ENCODE assay signal across 34 mouse cellular contexts in genomic region chr11:36538144-36538543, GRCm38 (mm10).
"Had no signal": no experiment of that assay in that cellular context is flagged by ENCODE, and none has a peak within 500 bp of the region (broad histone marks: within the 10 kb centered on the region; RNA-seq: fewer than 3 reads in every experiment).

No protein-coding gene starts in this region.

- H3K9me3 ChIP-seq: heart, embryonic 10.5 days; heart, embryonic 12.5 days; heart, embryonic 13.5 days; heart, embryonic 15.5 days; hindbrain, embryonic 10.5 days; hindbrain, embryonic 12.5 days; hindbrain, embryonic 13.5 days; hindbrain, embryonic 15.5 days; intestine, embryonic 15.5 days; kidney, embryonic 15.5 days had no signal

- H3K9ac ChIP-seq: heart, embryonic 12.5 days; heart, embryonic 13.5 days; heart, embryonic 15.5 days; hindbrain, embryonic 12.5 days; hindbrain, embryonic 13.5 days; hindbrain, embryonic 14.5 days; hindbrain, embryonic 15.5 days; intestine, embryonic 15.5 days; kidney, embryonic 15.5 days had no signal

- H3K4me1 ChIP-seq: heart, embryonic 10.5 days; heart, embryonic 12.5 days; heart, embryonic 15.5 days; hindbrain, embryonic 12.5 days; hindbrain, embryonic 15.5 days; intestine, embryonic 15.5 days; kidney, embryonic 15.5 days had no signal

- H3K4me2 ChIP-seq: heart, embryonic 11.5 days; heart, embryonic 12.5 days; heart, embryonic 13.5 days; heart, embryonic 15.5 days; hindbrain, embryonic 12.5 days; hindbrain, embryonic 13.5 days; hindbrain, embryonic 14.5 days; hindbrain, embryonic 15.5 days; intestine, embryonic 15.5 days; kidney, embryonic 15.5 days had no signal

- DNase-seq: heart, adult 2 months; heart, postnatal 10 days; heart, postnatal 36 days; heart, postnatal 4 days; kidney, adult 11 months; kidney, adult 2 months; kidney, adult 8-10 months; kidney, adult 9 months; kidney, postnatal 14 days; kidney, postnatal 25 days; kidney, postnatal 36 days; kidney, postnatal 4 days; layer of hippocampus, adult 9-11 months; layer of hippocampus, postnatal 36 days had no signal

- ATAC-seq: hindbrain, embryonic 16.5 days; hindbrain, postnatal 0 days; inflammation-experienced regulatory T-cells, adult 6 months; intestine, embryonic 15.5 days; intestine, embryonic 16.5 days; intestine, postnatal 0 days had no signal

- H3K36me3 ChIP-seq: heart, embryonic 10.5 days; heart, embryonic 12.5 days; heart, embryonic 13.5 days; heart, embryonic 15.5 days; hindbrain, embryonic 10.5 days; hindbrain, embryonic 12.5 days; hindbrain, embryonic 13.5 days; hindbrain, embryonic 15.5 days; intestine, embryonic 15.5 days; kidney, embryonic 15.5 days had no signal

- H3K27ac ChIP-seq: heart, adult 2 months; heart, embryonic 10.5 days; heart, embryonic 13.5 days; heart, embryonic 15.5 days; hindbrain, embryonic 10.5 days; hindbrain, embryonic 12.5 days; hindbrain, embryonic 13.5 days; hindbrain, embryonic 14.5 days; hindbrain, embryonic 15.5 days; hindbrain, postnatal 0 days; intestine, embryonic 15.5 days; kidney, embryonic 15.5 days; kidney, postnatal 0 days; left cerebral cortex, adult 2 months had no signal

- H3K27me3 ChIP-seq: heart, embryonic 12.5 days; heart, embryonic 13.5 days; heart, embryonic 15.5 days; hindbrain, embryonic 12.5 days; hindbrain, embryonic 13.5 days; hindbrain, embryonic 15.5 days; intestine, embryonic 15.5 days had no signal

- H3K4me3 ChIP-seq: heart, adult 2 months; heart, embryonic 10.5 days; heart, embryonic 12.5 days; heart, embryonic 13.5 days; heart, embryonic 15.5 days; hindbrain, embryonic 10.5 days; hindbrain, embryonic 12.5 days; hindbrain, embryonic 13.5 days; hindbrain, embryonic 15.5 days; intestine, embryonic 15.5 days; kidney, embryonic 15.5 days; layer of hippocampus, adult 2 months; left cerebral cortex, adult 2 months had no signal
